ENCODE assay signal across 9 mouse cellular contexts in genomic region chr6:89498764-89499516, GRCm38 (mm10).
DNase-seq lines count a peak whose midpoint lies in the region; ATAC-seq lines count a peak whose summit lies in the region.
"Had no signal": no experiment of that assay in that cellular context is flagged by ENCODE, and none has a peak within 500 bp of the region (broad histone marks: within the 10 kb centered on the region; RNA-seq: fewer than 3 reads in every experiment).

No protein-coding gene starts in this region.

- no peak overlapping the region for H3K9ac ChIP-seq in limb, embryonic 12.5 days (replicated peaks)

- intact Hi-C loops in gastrocnemius, postnatal 14 days (cut with DNase I; ENCODE audit: low total_unique reads): no loop called here

- peak; percentile 59; the same call in 1 of the 2 replicates for ATAC-seq in limb, embryonic 12.5 days (ENCODE audit: insufficient number of reproducible peaks, insufficient read depth, low FRiP score, low TSS enrichment, low read depth)

- H3K4me1 ChIP-seq in limb, embryonic 12.5 days (replicated peaks): peaks cover 10% of the 10 kb centered on the region; the same call in 1 of the 2 replicates
- no peaks in the 10 kb centered on the region for H3K4me1 ChIP-seq in limb, embryonic 10.5 days

- H3K4me3 ChIP-seq in limb, embryonic 12.5 days (replicated peaks): no peak overlapping the region
- no peak overlapping the region for H3K4me3 ChIP-seq in limb, embryonic 10.5 days

- no peak overlapping the region for H3K4me2 ChIP-seq in limb, embryonic 12.5 days

- peak; percentile 1 for DNase-seq in embryo, embryonic 11 days
- no peak for DNase-seq in embryo, embryonic 10.5 days (ENCODE audit: low spot score)
- no peak for DNase-seq in limb, embryonic 10.5 days (ENCODE audit: low spot score)
- peak; percentile 4 for DNase-seq in gastrocnemius, postnatal 14 days
- peak; percentile 28 for DNase-seq in lung, postnatal 36 days
- DNase-seq in urinary bladder, postnatal 14 days (ENCODE audit: low spot score): no peak
- no peak for DNase-seq in urinary bladder, adult 18-20 months (ENCODE audit: low spot score in 2 of 2)
- DNase-seq: liver had no signal

- H3K36me3 ChIP-seq in limb, embryonic 12.5 days: no peaks in the 10 kb centered on the region
- H3K36me3 ChIP-seq in limb, embryonic 10.5 days: no peaks in the 10 kb centered on the region

- H3K27ac ChIP-seq in limb, embryonic 12.5 days: peak overlapping the region; percentile 45; the same call in 1 of the 2 replicates
- H3K27ac ChIP-seq in limb, embryonic 10.5 days: no peak overlapping the region

- H3K27me3 ChIP-seq in limb, embryonic 12.5 days: no peaks in the 10 kb centered on the region
- no peaks in the 10 kb centered on the region for H3K27me3 ChIP-seq in limb, embryonic 10.5 days (ENCODE audit: low read depth, poor library complexity, severe bottlenecking)

- WGBS in limb, embryonic 12.5 days: 44% methylated on average over 6 of the region's 6 CpGs
- WGBS in limb, embryonic 10.5 days: 71% methylated on average over 6 of the region's 6 CpGs

- no peaks in the 10 kb centered on the region for H3K9me3 ChIP-seq in limb, embryonic 12.5 days
- H3K9me3 ChIP-seq in limb, embryonic 10.5 days (replicated peaks): no peaks in the 10 kb centered on the region

Comparison
In these comparisons a context has a peak if more than half of its experiments do, and no peak if none do; other contexts are left out.
1. DNase-seq: peak in embryo, embryonic 11 days (single experiment), gastrocnemius, postnatal 14 days (single experiment) and lung, postnatal 36 days (single experiment); none in embryo, embryonic 10.5 days (single experiment), limb, embryonic 10.5 days (single experiment), urinary bladder, postnatal 14 days (single experiment) and urinary bladder, adult 18-20 months (0 of 2).